Mouse (Mus musculus): ENCODE results near the gene Dlg5.

- TF ChIP-seq CTCF (IDR thresholded peaks at IDR 0.05; ENCODE audit: low read depth) (no peak), EP300 (IDR thresholded peaks at IDR 0.05; ENCODE audit: low read depth) (no peak)
Observed at GRCm38 (mm10) chr14:24235954-24236353, 9.8 kb downstream of the Dlg5 start.

All from heart, postnatal 0 days (tissue).